Mouse (Mus musculus): ENCODE results near the gene Leo1. TPM values are rescaled to one million over a fixed set of nuclear protein-coding genes. Genes with fewer than 3 reads are reported as not detected.

Gene Leo1
- polyA plus RNA-seq, 1 experiment from 2014 or later: 42.9 TPM

GRCm38 (mm10) chr9:75409852-75410378, 31.4 kb upstream of the Leo1 start, which contains the start of gene Mapk6:
TSS of gene Mapk6 (minus strand) at chr9:75410005.
- WGBS: under 1% methylated on average over 58 of the region's 58 CpGs
- peak within 1 kb of the TSS; percentile 80 for H3K9ac ChIP-seq
- H3K9me3 ChIP-seq (replicated peaks): no peaks in the 10 kb centered on the region
- H3K4me2 ChIP-seq: peak within 1 kb of the TSS; percentile 82
- no peaks in the 10 kb centered on the region for H3K27me3 ChIP-seq
- peak; percentile 92 for ATAC-seq (replicated peaks; ENCODE audit: low FRiP score)
- H3K4me3 ChIP-seq (replicated peaks): peak within 1 kb of the TSS; percentile 71
- peaks cover 34% of the 10 kb centered on the region for H3K4me1 ChIP-seq
- peak within 1 kb of the TSS; percentile 99 for H3K27ac ChIP-seq
- H3K36me3 ChIP-seq: no peaks in the 10 kb centered on the region

- no peaks in the 10 kb centered on the region for H3K9me3 ChIP-seq (replicated peaks)
- no peak overlapping the region for H3K4me3 ChIP-seq (replicated peaks)
- ATAC-seq (replicated peaks; ENCODE audit: low FRiP score): no peak
- WGBS: 45% methylated on average over 6 of the region's 6 CpGs
- H3K27me3 ChIP-seq: no peaks in the 10 kb centered on the region
- peaks cover 29% of the 10 kb centered on the region for H3K4me1 ChIP-seq
- 0 out of 2 replicates have a peak overlapping the region, but pooled peaks have one; percentile 80 for H3K9ac ChIP-seq
- H3K36me3 ChIP-seq: no peaks in the 10 kb centered on the region
- H3K4me2 ChIP-seq: peak overlapping the region; percentile 82; the same call in 1 of the 2 replicates
- peak overlapping the region; percentile 99; the same call in 1 of the 2 replicates for H3K27ac ChIP-seq
Observed at GRCm38 (mm10) chr9:75410868-75411487, 30.3 kb upstream of the Leo1 start.

- no peak for ATAC-seq (replicated peaks; ENCODE audit: low FRiP score)
- Histone ChIP-seq H3K4me3 (replicated peaks) (no peak overlapping the region), H3K4me1 (peaks cover 29% of the 10 kb centered on the region), H3K9me3 (replicated peaks) (no peaks in the 10 kb centered on the region), H3K27me3 (no peaks in the 10 kb centered on the region), H3K27ac (no peak overlapping the region), H3K9ac (no peak overlapping the region), H3K36me3 (no peaks in the 10 kb centered on the region), H3K4me2 (no peak overlapping the region)
- 80% methylated on average over 9 of the region's 9 CpGs for WGBS
Observed at GRCm38 (mm10) chr9:75411584-75411983, 29.7 kb upstream of the Leo1 start.

GRCm38 (mm10) chr9:75413206-75413605, 28.1 kb upstream of the Leo1 start:
- H3K4me2 ChIP-seq: no peak overlapping the region
- no peaks in the 10 kb centered on the region for H3K9me3 ChIP-seq (replicated peaks)
- H3K9ac ChIP-seq: no peak overlapping the region
- H3K36me3 ChIP-seq: no peaks in the 10 kb centered on the region
- H3K27ac ChIP-seq: no peak overlapping the region
- no peak for ATAC-seq (replicated peaks; ENCODE audit: low FRiP score)
- H3K4me3 ChIP-seq (replicated peaks): no peak overlapping the region
- 58% methylated on average over 5 of the region's 5 CpGs for WGBS
- H3K4me1 ChIP-seq: peaks cover 19% of the 10 kb centered on the region
- H3K27me3 ChIP-seq: no peaks in the 10 kb centered on the region

- ATAC-seq (replicated peaks; ENCODE audit: low FRiP score): no peak
- Histone ChIP-seq H3K27me3 (no peaks in the 10 kb centered on the region), H3K27ac (no peak overlapping the region), H3K9me3 (replicated peaks) (no peaks in the 10 kb centered on the region), H3K9ac (no peak overlapping the region), H3K36me3 (no peaks in the 10 kb centered on the region), H3K4me1 (peaks cover 16% of the 10 kb centered on the region), H3K4me3 (replicated peaks) (no peak overlapping the region), H3K4me2 (no peak overlapping the region)
- WGBS: 29% methylated on average over 5 of the region's 5 CpGs
Observed at GRCm38 (mm10) chr9:75414204-75414603, 27.1 kb upstream of the Leo1 start.

- Histone ChIP-seq H3K9me3 (replicated peaks) (no peaks in the 10 kb centered on the region), H3K36me3 (no peaks in the 10 kb centered on the region), H3K4me3 (replicated peaks) (no peak overlapping the region), H3K27me3 (no peaks in the 10 kb centered on the region), H3K4me1 (peaks cover 7% of the 10 kb centered on the region; the same call in 1 of the 2 replicates), H3K9ac (no peak overlapping the region), H3K27ac (no peak overlapping the region), H3K4me2 (no peak overlapping the region)
- no peak for ATAC-seq (replicated peaks; ENCODE audit: low FRiP score)
- 84% methylated on average over 3 of the region's 3 CpGs for WGBS
Observed at GRCm38 (mm10) chr9:75422251-75422691, 19.1 kb upstream of the Leo1 start.

GRCm38 (mm10) chr9:75423683-75424082, 17.6 kb upstream of the Leo1 start:
- no peaks in the 10 kb centered on the region for H3K27me3 ChIP-seq
- whole genome bisulfite sequencing: 34% methylated on average over 5 of the region's 5 CpGs
- H3K36me3 ChIP-seq: no peaks in the 10 kb centered on the region
- H3K4me2 ChIP-seq: no peak overlapping the region
- no peak overlapping the region for H3K4me3 ChIP-seq (replicated peaks)
- H3K4me1 ChIP-seq: peaks cover 7% of the 10 kb centered on the region; the same call in 1 of the 2 replicates
- H3K9ac ChIP-seq: no peak overlapping the region
- 0 out of 2 replicates have a peak, but pooled peaks have one; percentile 59 for ATAC-seq (replicated peaks; ENCODE audit: low FRiP score)
- no peak overlapping the region for H3K27ac ChIP-seq
- no peaks in the 10 kb centered on the region for H3K9me3 ChIP-seq (replicated peaks)

- peak; percentile 18; the same call in 1 of the 2 replicates for ATAC-seq (replicated peaks; ENCODE audit: low FRiP score)
- no peak overlapping the region for H3K27ac ChIP-seq
Observed at GRCm38 (mm10) chr9:75424358-75425150, 16.8 kb upstream of the Leo1 start.

GRCm38 (mm10) chr9:75425796-75426391, 15.4 kb upstream of the Leo1 start:
- Histone ChIP-seq H3K9me3 (replicated peaks) (no peaks in the 10 kb centered on the region), H3K9ac (no peak overlapping the region), H3K4me1 (peaks cover 7% of the 10 kb centered on the region; the same call in 1 of the 2 replicates), H3K4me2 (no peak overlapping the region), H3K4me3 (replicated peaks) (no peak overlapping the region), H3K27ac (no peak overlapping the region), H3K27me3 (no peaks in the 10 kb centered on the region), H3K36me3 (no peaks in the 10 kb centered on the region)
- no peak for ATAC-seq (replicated peaks; ENCODE audit: low FRiP score)
- WGBS: 72% methylated on average over 7 of the region's 7 CpGs

More at GRCm38 (mm10) chr9:75424358-75425150, 16.8 kb upstream of the Leo1 start:
- Histone ChIP-seq H3K4me2 (no peak overlapping the region), H3K36me3 (no peaks in the 10 kb centered on the region), H3K27me3 (no peaks in the 10 kb centered on the region), H3K4me3 (replicated peaks) (no peak overlapping the region), H3K4me1 (peaks cover 7% of the 10 kb centered on the region; the same call in 1 of the 2 replicates), H3K9me3 (replicated peaks) (no peaks in the 10 kb centered on the region), H3K9ac (no peak overlapping the region)
- 40% methylated on average over 6 of the region's 6 CpGs for whole genome bisulfite sequencing

GRCm38 (mm10) chr9:75427366-75428273, 13.7 kb upstream of the Leo1 start:
- no peak overlapping the region for H3K4me3 ChIP-seq (replicated peaks)
- no peak overlapping the region for H3K4me2 ChIP-seq
- H3K36me3 ChIP-seq: no peaks in the 10 kb centered on the region
- no peak for ATAC-seq (replicated peaks; ENCODE audit: low FRiP score)
- no peaks in the 10 kb centered on the region for H3K9me3 ChIP-seq (replicated peaks)
- no peak overlapping the region for H3K9ac ChIP-seq
- 69% methylated on average over 9 of the region's 9 CpGs for WGBS
- H3K4me1 ChIP-seq: peaks cover 7% of the 10 kb centered on the region; the same call in 1 of the 2 replicates
- no peaks in the 10 kb centered on the region for H3K27me3 ChIP-seq
- no peak overlapping the region for H3K27ac ChIP-seq

- Histone ChIP-seq H3K4me2 (no peak overlapping the region), H3K9me3 (replicated peaks) (no peaks in the 10 kb centered on the region), H3K27me3 (no peaks in the 10 kb centered on the region), H3K36me3 (no peaks in the 10 kb centered on the region), H3K4me3 (replicated peaks) (no peak overlapping the region), H3K27ac (no peak overlapping the region), H3K9ac (no peak overlapping the region), H3K4me1 (peaks cover 7% of the 10 kb centered on the region; the same call in 1 of the 2 replicates)
- ATAC-seq (replicated peaks; ENCODE audit: low FRiP score): no peak
- 78% methylated on average over 2 of the region's 2 CpGs for WGBS
Observed at GRCm38 (mm10) chr9:75428274-75428600, 13.1 kb upstream of the Leo1 start.
